Mouse (Mus musculus) forelimb bud, embryonic 11.5 days (tissue): Measurements from ENCODE around the gene C1galt1.

ENCODE experiments used
- DNase-seq: peaks from one replicate; pipeline ENCODE4 v3.0.0-alpha.2; 2012; ENCODE audit warnings: low read depth, low spot score

Gene C1galt1

GRCm38 (mm10) chr6:7859161-7859560 lies 14.5 kb downstream of the C1galt1 start:
- no peak for DNase-seq

GRCm38 (mm10) chr6:7861033-7861432 lies 16.4 kb downstream of the C1galt1 start:
- DNase-seq, result no peak

- DNase-seq, result no peak
These were observed 18.7 kb downstream of the C1galt1 start for GRCm38 (mm10) chr6:7863354-7863753.

- no peak for DNase-seq
These were observed 32.2 kb downstream of the C1galt1 start for GRCm38 (mm10) chr6:7876836-7877235.

GRCm38 (mm10) chr6:7881595-7882128 lies 37.0 kb downstream of the C1galt1 start:
- DNase-seq, result no peak

- DNase-seq, result no peak
These were observed 37.9 kb downstream of the C1galt1 start for GRCm38 (mm10) chr6:7882520-7882919.

- no peak for DNase-seq
These were observed 41.5 kb downstream of the C1galt1 start for GRCm38 (mm10) chr6:7885994-7886684.

- DNase-seq, result no peak
These were observed 42.0 kb downstream of the C1galt1 start for GRCm38 (mm10) chr6:7886685-7887004.

- DNase-seq, result no peak
These were observed 51.7 kb downstream of the C1galt1 start for GRCm38 (mm10) chr6:7896339-7896738.

- DNase-seq, result no peak
These were observed 67.4 kb downstream of the C1galt1 start for GRCm38 (mm10) chr6:7912015-7912414.
